Mouse (Mus musculus) testis, postnatal 14 days (tissue): ENCODE measurements around the gene Atp2c1.

Experiments
- DNase-seq: peaks from one replicate; pipeline ENCODE4 v3.0.0; 2021; ENCODE audit warnings: low spot score

Gene Atp2c1

DNA sequence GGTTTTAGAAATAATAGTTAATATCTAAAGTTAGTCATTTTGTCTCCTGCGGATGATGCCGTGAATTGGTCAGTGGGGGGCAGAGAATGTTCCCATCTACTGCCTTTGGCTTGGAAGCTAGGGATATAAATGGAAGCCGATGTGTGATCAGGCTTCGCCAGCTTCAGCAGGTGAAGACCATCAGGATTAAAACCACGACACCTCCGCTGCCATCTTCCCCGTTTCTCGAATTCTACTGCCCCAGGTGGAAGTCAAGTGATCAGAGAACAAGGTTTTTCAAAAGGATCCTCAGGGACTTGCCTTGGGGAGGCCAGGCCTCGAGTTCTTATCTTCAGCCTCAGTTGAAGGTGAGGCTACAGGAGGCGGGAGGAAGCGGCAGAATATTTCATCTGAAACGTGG is at the start of gene Atp2c1:
Gene Atp2c1, minus strand, starts transcription at position 101 of the 400 bp plus-strand sequence.
- DNase-seq: no peak

DNA sequence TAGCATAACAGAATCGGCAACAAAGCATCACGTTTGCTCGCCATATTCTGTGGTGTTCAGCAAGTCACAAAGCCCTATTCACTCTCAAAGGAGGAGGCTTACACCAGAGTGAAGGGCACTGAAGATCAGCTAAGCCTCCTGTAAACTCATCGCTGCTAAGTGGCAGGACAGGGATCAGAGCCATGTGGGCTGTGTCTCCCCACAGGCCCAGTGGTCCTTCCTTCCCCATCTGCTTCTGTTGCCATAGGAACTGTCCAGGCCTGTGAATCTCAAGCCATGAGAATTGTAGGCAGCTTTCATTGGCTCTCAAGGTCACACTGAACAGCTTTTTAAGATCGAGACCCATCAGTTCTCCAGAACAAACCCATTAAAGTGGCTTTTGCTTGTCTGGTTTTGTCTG is 30.3 kb upstream of the Atp2c1 start:
- no peak for DNase-seq

- no peak for DNase-seq
Observed at GRCm38 (mm10) chr9:105556141-105556735, 29.1 kb upstream of the Atp2c1 start.

DNA sequence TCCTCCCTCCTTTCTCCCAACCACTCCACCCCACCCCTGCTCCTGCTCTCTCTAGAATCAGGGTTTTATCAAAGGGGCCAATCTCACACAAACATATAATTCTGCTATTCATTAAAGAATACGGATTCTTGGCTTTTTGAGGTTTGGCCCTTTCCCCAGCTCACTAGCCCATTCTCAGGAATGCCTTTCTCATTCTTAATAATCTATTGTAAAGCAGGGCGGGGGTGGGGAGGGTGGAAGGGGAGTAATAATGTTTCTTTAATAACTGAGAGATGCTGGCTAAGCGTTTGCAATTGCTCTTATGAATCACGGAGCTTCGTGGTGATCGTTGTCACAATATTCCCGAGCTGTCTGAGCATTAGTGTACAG is 27.3 kb upstream of the Atp2c1 start:
- DNase-seq: no peak

GRCm38 (mm10) chr9:105553629-105554438 is 26.7 kb upstream of the Atp2c1 start:
- DNase-seq: no peak

GRCm38 (mm10) chr9:105551407-105551806 is 24.3 kb upstream of the Atp2c1 start:
- DNase-seq: no peak

GRCm38 (mm10) chr9:105549096-105549495 is 22.0 kb upstream of the Atp2c1 start:
- DNase-seq: no peak

DNA sequence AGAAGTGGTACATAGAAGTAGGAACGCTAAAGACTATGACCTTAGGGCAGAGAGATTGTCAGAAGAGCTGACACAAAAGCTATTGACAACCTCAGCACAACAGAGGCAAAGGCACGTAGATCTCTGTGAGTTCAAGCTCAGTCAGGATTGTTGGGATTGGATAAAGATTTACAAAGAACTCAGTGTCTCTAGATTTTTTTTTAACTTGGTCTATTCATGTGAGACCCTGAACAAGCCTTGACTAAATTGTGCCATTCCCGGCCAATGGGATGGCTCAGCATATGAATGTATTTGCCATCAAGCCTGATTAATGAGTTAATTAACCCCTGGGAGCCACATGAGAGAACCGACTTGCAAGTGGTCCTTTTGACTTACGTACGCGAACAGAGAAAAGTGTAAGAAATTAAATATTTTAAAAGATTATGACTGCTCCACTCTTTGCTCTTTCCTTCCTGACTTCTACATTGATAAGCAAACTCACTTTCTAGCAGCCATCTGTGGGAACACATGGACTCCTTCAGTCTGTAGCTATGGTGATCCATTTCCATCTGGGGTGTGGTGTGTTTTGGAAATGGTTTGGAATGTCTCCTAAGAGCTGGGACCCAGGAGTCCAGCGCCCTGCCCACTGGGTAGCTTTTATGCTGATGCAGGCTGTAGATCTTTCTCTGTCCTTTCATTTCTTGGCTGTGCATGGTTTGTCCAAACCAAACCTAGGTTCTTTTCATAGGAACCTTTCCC is 17.1 kb upstream of the Atp2c1 start:
- no peak for DNase-seq

DNA sequence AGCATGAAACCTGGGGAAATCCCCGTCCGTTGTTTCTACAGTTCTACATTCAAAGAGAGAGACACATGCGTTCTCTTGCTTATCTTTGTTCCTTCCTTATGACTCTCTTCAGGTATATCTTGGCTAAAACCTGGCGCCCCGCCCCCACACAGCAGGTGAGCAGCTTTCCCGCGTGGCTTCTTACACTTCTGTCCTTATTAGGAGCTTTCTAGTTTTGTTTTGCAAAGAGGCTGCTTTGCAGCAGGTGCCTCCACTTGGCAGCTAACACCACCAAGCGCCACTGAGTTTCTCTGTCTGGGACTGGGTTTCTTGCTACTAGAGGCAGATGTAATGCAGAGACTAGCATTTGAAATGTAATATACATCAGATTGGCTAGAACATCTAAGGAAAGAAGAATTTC is 10.4 kb upstream of the Atp2c1 start:
- no peak for DNase-seq

DNA sequence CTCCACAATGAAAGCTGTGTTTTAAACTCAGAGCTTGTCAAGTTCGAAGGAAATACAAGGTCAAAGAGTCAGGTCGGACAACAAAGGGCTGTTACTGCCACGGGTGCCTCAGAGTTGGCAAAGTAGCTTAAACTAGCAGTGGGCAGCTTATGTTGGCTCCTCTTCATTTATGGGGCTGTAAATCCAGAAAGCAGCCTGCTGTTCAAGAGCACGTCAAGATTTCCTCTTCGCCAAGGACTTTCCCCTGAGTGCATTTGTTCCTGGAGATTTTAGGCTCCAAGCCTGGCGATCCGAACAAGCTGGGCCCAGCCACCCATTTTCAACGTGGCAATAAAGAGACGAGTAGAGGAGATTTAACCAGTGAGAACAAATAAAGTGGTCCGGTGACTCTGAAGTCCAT is 9.8 kb upstream of the Atp2c1 start:
- DNase-seq: no peak

- no peak for DNase-seq
Observed at GRCm38 (mm10) chr9:105525355-105525754, 1.8 kb downstream of the Atp2c1 start.

DNA sequence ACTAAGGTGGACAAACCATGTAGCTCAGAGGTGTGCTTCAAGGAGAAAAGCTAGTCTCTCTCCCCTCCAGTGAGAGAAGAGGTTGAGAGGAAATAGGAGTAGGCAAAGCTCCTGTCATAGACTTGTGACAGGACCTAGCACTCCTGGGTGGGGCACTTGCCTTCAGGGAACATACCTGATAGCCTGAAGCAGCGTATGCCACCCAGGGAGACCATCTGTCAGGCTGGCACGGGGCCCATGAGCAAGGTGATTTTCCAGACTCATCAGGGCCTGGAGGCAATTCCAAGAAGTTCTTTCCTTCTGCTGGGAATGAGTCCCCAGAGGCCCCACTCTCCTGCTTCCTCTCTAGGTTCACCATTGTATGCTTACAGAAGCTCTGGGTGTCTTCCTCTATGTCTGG is 4.1 kb downstream of the Atp2c1 start:
- DNase-seq: no peak

GRCm38 (mm10) chr9:105522063-105522462 is 5.1 kb downstream of the Atp2c1 start:
- no peak for DNase-seq

- DNase-seq: no peak
Observed at GRCm38 (mm10) chr9:105520776-105521552, 6.2 kb downstream of the Atp2c1 start.

- DNase-seq: no peak
Observed at GRCm38 (mm10) chr9:105519278-105519883, 7.7 kb downstream of the Atp2c1 start.

GRCm38 (mm10) chr9:105503690-105504089 is 23.4 kb downstream of the Atp2c1 start:
- no peak for DNase-seq

DNA sequence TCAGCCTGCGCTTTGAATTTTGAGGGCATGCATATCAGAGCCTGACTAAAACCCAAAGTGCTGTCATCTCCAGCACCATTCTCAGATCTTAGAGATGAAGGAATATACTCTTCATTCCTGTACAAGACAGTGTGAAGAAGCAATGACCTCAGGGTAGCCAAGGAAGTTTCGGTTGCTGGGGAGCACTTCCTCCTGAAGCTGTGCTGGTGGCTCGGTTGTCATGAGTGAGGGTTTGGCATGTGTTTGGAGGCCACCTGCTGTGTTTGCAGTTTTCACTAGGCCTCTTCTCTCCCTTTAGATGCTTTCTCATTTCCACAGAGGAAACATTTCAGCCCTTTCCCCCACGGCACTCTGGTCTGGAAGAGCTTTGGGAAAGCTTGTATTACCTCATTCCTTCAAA is 24.7 kb downstream of the Atp2c1 start:
- DNase-seq: no peak

GRCm38 (mm10) chr9:105495316-105496174 is 31.6 kb downstream of the Atp2c1 start:
- peak; percentile 57 for DNase-seq

- DNase-seq: peak; percentile 97
Observed at GRCm38 (mm10) chr9:105494553-105495315, 32.4 kb downstream of the Atp2c1 start.

GRCm38 (mm10) chr9:105492744-105493143 is 34.4 kb downstream of the Atp2c1 start:
- no peak for DNase-seq
